Mouse (Mus musculus) forebrain, embryonic 14.5 days (tissue): ENCODE data around the gene Erbb2. TPM values are rescaled to one million over a fixed set of nuclear protein-coding genes. Genes with fewer than 3 reads are reported as not detected.

ENCODE experiments used
- ATAC-seq: fragments of 200-750 bp; cut with Nextera tagmentation; 2 replicates; pipeline ENCODE4 v1.8.0; 2017; ENCODE audit warnings: mild to moderate bottlenecking, moderate library complexity
- DNase-seq: peaks from one replicate; pipeline ENCODE4 v3.0.0-alpha.2; 2015; ENCODE audit warnings: low spot score
- H3K27ac ChIP-seq: fragments of 300-500 bp; sonication (generic); 2 replicates; pipeline ENCODE4 v1.5.1; 2014; ENCODE audit warnings: low read depth, mild to moderate bottlenecking, control low read depth, low read length, moderate library complexity
- H3K27me3 ChIP-seq: fragments of 300-500 bp; sonication (generic); replicated peaks from 2 replicates; pipeline ENCODE4 v1.6.1; 2014; ENCODE audit warnings: low read length, control low read depth, mixed read lengths; ENCODE audit not compliant: control insufficient read depth, insufficient read depth
- H3K36me3 ChIP-seq: fragments of 300-500 bp; sonication (generic); 2 replicates; pipeline ENCODE4 v1.6.1; 2014; ENCODE audit warnings: low read length, control low read depth; ENCODE audit not compliant: control insufficient read depth, insufficient read depth
- H3K4me1 ChIP-seq: fragments of 300-500 bp; sonication (generic); 2 replicates; pipeline ENCODE4 v1.6.1; 2014; ENCODE audit warnings: antibody characterized with exemption, low read length, control low read depth; ENCODE audit not compliant: control insufficient read depth, insufficient read depth
- H3K4me2 ChIP-seq: fragments of 300-500 bp; sonication (generic); 2 replicates; pipeline ENCODE4 v1.6.1; 2014; ENCODE audit warnings: mild to moderate bottlenecking, control low read depth, low read length
- H3K4me3 ChIP-seq: fragments of 300-500 bp; sonication (generic); 2 replicates; pipeline ENCODE4 v1.5.1; 2014; ENCODE audit warnings: low read depth, low read length, control low read depth
- H3K9ac ChIP-seq: fragments of 300-500 bp; sonication (generic); 2 replicates; pipeline ENCODE4 v1.6.1; 2014; ENCODE audit warnings: mild to moderate bottlenecking, low read length, control low read depth, moderate library complexity
- H3K9me3 ChIP-seq: fragments of 300-500 bp; sonication (generic); replicated peaks from 2 replicates; pipeline ENCODE4 v1.6.1; 2016; ENCODE audit warnings: low read length, control low read depth, mixed read lengths; ENCODE audit not compliant: control insufficient read depth
- WGBS: fragments of 180-500 bp; shearing (Covaris S2); extraction: QIAGEN DNeasy Blood & Tissue Kit; methylation state at CpG from one replicate; pipeline ENCODE4 v1.1.7; 2014; 5-methylcytosine and 5-hydroxymethylcytosine counted together
- polyA plus RNA-seq: library from polyadenylated mRNA; unstranded; fragments of >200 nt; fragmentation: Nextera tagmentation; extraction: Ambion mirVana; gene quantifications from 2 replicates; pipeline ENCODE4 v1.2.1, GENCODE M21; 2014

Gene Erbb2
- polyA plus RNA-seq, 1 experiment from 2014 or later, result 5.6 TPM

GRCm38 (mm10) chr11:98383261-98384030, 28.8 kb upstream of the Erbb2 start, which contains the start of gene Tcap:
Tcap (plus strand) TSS chr11:98383811.
- H3K36me3 ChIP-seq, result peaks cover 25% of the 10 kb centered on the region
- H3K4me3 ChIP-seq, result no peak within 1 kb of the TSS
- no peak for DNase-seq
- 0 out of 2 replicates have a peak, but pooled peaks cover 7% of the 10 kb centered on the region for H3K27me3 ChIP-seq
- H3K4me2 ChIP-seq, result no peak within 1 kb of the TSS
- no peaks in the 10 kb centered on the region for H3K4me1 ChIP-seq
- no peak within 1 kb of the TSS for H3K9ac ChIP-seq
- no peak within 1 kb of the TSS for H3K27ac ChIP-seq
- 63% methylated on average over 14 of the region's 14 CpGs for WGBS
- no peak for ATAC-seq
- no peaks in the 10 kb centered on the region for H3K9me3 ChIP-seq

- no peak overlapping the region for H3K9ac ChIP-seq
- peaks cover 18% of the 10 kb centered on the region for H3K36me3 ChIP-seq
- H3K27ac ChIP-seq, result no peak overlapping the region
- ATAC-seq (no peak), DNase-seq (no peak)
- no peak overlapping the region for H3K4me3 ChIP-seq
- no peaks in the 10 kb centered on the region for H3K9me3 ChIP-seq
- 71% methylated on average over 20 of the region's 20 CpGs for WGBS
- no peaks in the 10 kb centered on the region for H3K4me1 ChIP-seq
- no peak overlapping the region for H3K4me2 ChIP-seq
- H3K27me3 ChIP-seq, result 0 out of 2 replicates have a peak, but pooled peaks cover 7% of the 10 kb centered on the region
Observed at GRCm38 (mm10) chr11:98384216-98384615, 28.1 kb upstream of the Erbb2 start.

- Histone ChIP-seq H3K9me3 (no peaks in the 10 kb centered on the region), H3K4me2 (no peak overlapping the region), H3K4me3 (no peak overlapping the region), H3K36me3 (peaks cover 10% of the 10 kb centered on the region; the same call in 1 of the 2 replicates), H3K27ac (no peak overlapping the region), H3K9ac (no peak overlapping the region), H3K27me3 (0 out of 2 replicates have a peak, but pooled peaks cover 7% of the 10 kb centered on the region), H3K4me1 (no peaks in the 10 kb centered on the region)
- ATAC-seq (no peak), DNase-seq (no peak)
- 63% methylated on average over 8 of the region's 8 CpGs for WGBS
Observed at GRCm38 (mm10) chr11:98384721-98385637, 27.3 kb upstream of the Erbb2 start.

DNA sequence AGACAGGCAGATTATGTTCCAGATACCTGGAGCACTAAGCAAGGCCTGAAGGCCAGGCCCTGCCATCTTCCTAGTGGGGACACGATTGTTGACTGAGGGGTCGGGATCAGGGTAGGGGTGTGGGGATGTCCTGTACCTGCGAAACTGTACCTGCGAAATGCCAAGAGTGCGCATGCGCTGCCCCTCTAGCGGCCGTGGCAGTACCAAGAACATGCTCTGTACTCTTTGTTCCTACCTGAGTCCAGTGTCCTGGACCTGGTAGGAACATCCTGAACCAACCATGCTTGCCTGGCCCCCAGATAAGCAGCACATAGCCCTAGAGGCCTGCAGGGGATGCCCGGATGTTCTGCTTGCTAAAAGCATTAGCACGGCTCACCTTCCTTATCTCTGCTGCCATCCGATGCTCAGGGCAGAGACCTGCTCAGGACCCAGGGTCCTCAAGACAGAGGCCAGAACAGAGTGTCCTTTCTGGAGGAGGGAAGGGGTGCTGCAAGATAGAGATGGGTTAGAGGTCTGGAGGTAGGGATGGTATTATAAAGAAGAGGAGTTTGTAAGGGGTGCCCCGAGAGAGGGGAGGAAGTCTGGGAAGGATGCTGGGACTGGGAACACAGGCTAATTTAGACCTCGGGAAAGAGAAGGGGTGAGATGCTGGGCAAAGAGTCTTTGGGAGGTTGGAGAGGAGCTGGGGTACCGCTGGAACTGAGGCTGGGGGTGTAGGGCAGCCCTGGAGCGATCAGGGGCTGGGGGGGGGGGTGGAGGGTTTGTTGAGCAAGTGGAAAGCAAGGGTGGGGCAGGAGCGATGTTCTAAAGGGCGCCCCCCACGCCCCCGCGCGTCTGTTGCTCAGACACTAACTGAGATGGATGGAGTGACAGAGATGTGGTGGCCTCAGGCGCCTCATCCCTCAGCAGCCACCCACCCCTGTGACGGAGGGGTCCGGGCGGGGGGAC, 26.4 kb upstream of the Erbb2 start, which contains the start of gene Pnmt:
TSS of gene Pnmt (plus strand) at position 813 of the 948 bp plus-strand sequence.
- DNase-seq, result no peak
- peaks cover 1% of the 10 kb centered on the region; the same call in 1 of the 2 replicates for H3K36me3 ChIP-seq
- no peaks in the 10 kb centered on the region for H3K4me1 ChIP-seq
- no peak within 1 kb of the TSS for H3K9ac ChIP-seq
- no peak for ATAC-seq
- H3K9me3 ChIP-seq, result no peaks in the 10 kb centered on the region
- H3K27ac ChIP-seq, result no peak within 1 kb of the TSS
- H3K4me2 ChIP-seq, result no peak within 1 kb of the TSS
- H3K27me3 ChIP-seq, result 0 out of 2 replicates have a peak, but pooled peaks cover 7% of the 10 kb centered on the region
- WGBS, result 60% methylated on average over 23 of the region's 25 CpGs
- H3K4me3 ChIP-seq, result no peak within 1 kb of the TSS

DNA sequence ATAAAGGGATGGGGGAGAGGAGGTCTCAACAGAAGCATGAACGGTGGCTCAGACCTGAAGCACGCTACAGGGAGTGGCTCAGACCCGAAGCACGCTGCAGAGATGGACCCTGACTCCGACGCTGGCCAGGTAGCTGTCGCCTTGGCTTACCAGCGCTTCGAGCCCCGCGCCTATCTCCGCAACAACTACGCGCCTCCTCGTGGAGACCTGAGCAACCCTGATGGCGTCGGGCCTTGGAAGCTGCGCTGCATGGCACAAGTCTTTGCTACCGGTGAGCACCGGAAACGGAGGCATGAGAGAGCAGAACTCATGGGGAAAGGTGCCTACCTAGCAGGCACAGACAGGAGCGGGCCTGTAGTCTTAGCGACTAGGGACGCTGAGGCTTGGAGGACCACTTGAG, 25.7 kb upstream of the Erbb2 start:
- no peak for ATAC-seq
- Histone ChIP-seq H3K9me3 (no peaks in the 10 kb centered on the region), H3K27ac (no peak overlapping the region), H3K4me2 (no peak overlapping the region), H3K9ac (no peak overlapping the region), H3K4me3 (no peak overlapping the region), H3K27me3 (0 out of 2 replicates have a peak, but pooled peaks cover 7% of the 10 kb centered on the region), H3K36me3 (no peaks in the 10 kb centered on the region), H3K4me1 (no peaks in the 10 kb centered on the region)
- WGBS, result 17% methylated on average over 24 of the region's 24 CpGs
- no peak for DNase-seq

- H3K36me3 ChIP-seq, result no peaks in the 10 kb centered on the region
- 0 out of 2 replicates have a peak, but pooled peaks cover 7% of the 10 kb centered on the region for H3K27me3 ChIP-seq
- H3K9me3 ChIP-seq, result no peaks in the 10 kb centered on the region
- H3K4me2 ChIP-seq, result no peak overlapping the region
- H3K27ac ChIP-seq, result no peak overlapping the region
- WGBS, result 63% methylated on average over 14 of the region's 14 CpGs
- DNase-seq (no peak), ATAC-seq (no peak)
- H3K4me3 ChIP-seq, result no peak overlapping the region
- H3K4me1 ChIP-seq, result no peaks in the 10 kb centered on the region
- no peak overlapping the region for H3K9ac ChIP-seq
Observed at GRCm38 (mm10) chr11:98387056-98387577, 25.2 kb upstream of the Erbb2 start.

- Histone ChIP-seq H3K4me3 (no peak overlapping the region), H3K9ac (no peak overlapping the region), H3K4me1 (peaks cover 1% of the 10 kb centered on the region), H3K27me3 (0 out of 2 replicates have a peak, but pooled peaks cover 7% of the 10 kb centered on the region), H3K36me3 (no peaks in the 10 kb centered on the region), H3K4me2 (no peak overlapping the region), H3K9me3 (no peaks in the 10 kb centered on the region), H3K27ac (no peak overlapping the region)
- ATAC-seq (no peak), DNase-seq (no peak)
- 74% methylated on average over 10 of the region's 10 CpGs for WGBS
Observed at GRCm38 (mm10) chr11:98388282-98388681, 24.0 kb upstream of the Erbb2 start.
